Mouse (Mus musculus) forebrain, embryonic 14.5 days (tissue): Measurements from ENCODE around the gene P2ry13. TPM values are rescaled to one million over a fixed set of nuclear protein-coding genes. Genes with fewer than 3 reads are reported as not detected.

Experiments
- ATAC-seq: fragments of 200-750 bp; cut with Nextera tagmentation; 2 replicates; pipeline ENCODE4 v1.8.0; 2017; ENCODE audit warnings: mild to moderate bottlenecking, moderate library complexity
- DNase-seq: peaks from one replicate; pipeline ENCODE4 v3.0.0-alpha.2; 2015; ENCODE audit warnings: low spot score
- H3K27ac ChIP-seq: fragments of 300-500 bp; sonication (generic); 2 replicates; pipeline ENCODE4 v1.5.1; 2014; ENCODE audit warnings: low read depth, mild to moderate bottlenecking, control low read depth, low read length, moderate library complexity
- H3K27me3 ChIP-seq: fragments of 300-500 bp; sonication (generic); replicated peaks from 2 replicates; pipeline ENCODE4 v1.6.1; 2014; ENCODE audit warnings: low read length, control low read depth, mixed read lengths; ENCODE audit not compliant: control insufficient read depth, insufficient read depth
- H3K36me3 ChIP-seq: fragments of 300-500 bp; sonication (generic); 2 replicates; pipeline ENCODE4 v1.6.1; 2014; ENCODE audit warnings: low read length, control low read depth; ENCODE audit not compliant: control insufficient read depth, insufficient read depth
- H3K4me1 ChIP-seq: fragments of 300-500 bp; sonication (generic); 2 replicates; pipeline ENCODE4 v1.6.1; 2014; ENCODE audit warnings: antibody characterized with exemption, low read length, control low read depth; ENCODE audit not compliant: control insufficient read depth, insufficient read depth
- H3K4me2 ChIP-seq: fragments of 300-500 bp; sonication (generic); 2 replicates; pipeline ENCODE4 v1.6.1; 2014; ENCODE audit warnings: mild to moderate bottlenecking, control low read depth, low read length
- H3K4me3 ChIP-seq: fragments of 300-500 bp; sonication (generic); 2 replicates; pipeline ENCODE4 v1.5.1; 2014; ENCODE audit warnings: low read depth, low read length, control low read depth
- H3K9ac ChIP-seq: fragments of 300-500 bp; sonication (generic); 2 replicates; pipeline ENCODE4 v1.6.1; 2014; ENCODE audit warnings: mild to moderate bottlenecking, low read length, control low read depth, moderate library complexity
- H3K9me3 ChIP-seq: fragments of 300-500 bp; sonication (generic); replicated peaks from 2 replicates; pipeline ENCODE4 v1.6.1; 2016; ENCODE audit warnings: low read length, control low read depth, mixed read lengths; ENCODE audit not compliant: control insufficient read depth
- WGBS: fragments of 180-500 bp; shearing (Covaris S2); extraction: QIAGEN DNeasy Blood & Tissue Kit; methylation state at CpG from one replicate; pipeline ENCODE4 v1.1.7; 2014; 5-methylcytosine and 5-hydroxymethylcytosine counted together
- polyA plus RNA-seq: library from polyadenylated mRNA; unstranded; fragments of >200 nt; fragmentation: Nextera tagmentation; extraction: Ambion mirVana; gene quantifications from 2 replicates; pipeline ENCODE4 v1.2.1, GENCODE M21; 2014

Gene P2ry13
- polyA plus RNA-seq, 1 experiment from 2014 or later = 2.4 TPM

DNA sequence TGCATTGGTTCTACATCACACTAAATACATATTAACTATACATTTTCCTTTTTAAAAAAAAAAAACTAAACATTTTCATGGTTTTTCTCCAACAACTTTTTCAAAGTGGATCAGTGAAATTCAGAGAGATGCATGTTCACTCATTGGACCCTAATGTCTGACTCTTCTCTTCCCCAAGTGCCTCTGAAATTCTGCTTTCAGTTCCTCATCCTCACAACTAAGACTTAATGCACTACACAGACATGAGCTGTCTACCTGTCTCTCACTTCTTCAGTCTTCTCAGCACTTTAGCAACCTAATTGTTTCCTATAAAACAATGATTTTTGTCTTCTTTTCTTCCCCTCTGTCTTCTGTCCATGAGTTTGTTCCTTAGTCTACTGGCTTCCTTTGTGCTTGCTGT lies 14.7 kb upstream of the P2ry13 start:
- H3K27me3 ChIP-seq = no peaks in the 10 kb centered on the region
- H3K36me3 ChIP-seq = no peaks in the 10 kb centered on the region
- H3K9ac ChIP-seq = no peak overlapping the region
- no peak overlapping the region for H3K27ac ChIP-seq
- no peak overlapping the region for H3K4me2 ChIP-seq
- ATAC-seq (no peak), DNase-seq (no peak)
- no peaks in the 10 kb centered on the region for H3K4me1 ChIP-seq
- H3K4me3 ChIP-seq = no peak overlapping the region
- no peaks in the 10 kb centered on the region for H3K9me3 ChIP-seq

DNA sequence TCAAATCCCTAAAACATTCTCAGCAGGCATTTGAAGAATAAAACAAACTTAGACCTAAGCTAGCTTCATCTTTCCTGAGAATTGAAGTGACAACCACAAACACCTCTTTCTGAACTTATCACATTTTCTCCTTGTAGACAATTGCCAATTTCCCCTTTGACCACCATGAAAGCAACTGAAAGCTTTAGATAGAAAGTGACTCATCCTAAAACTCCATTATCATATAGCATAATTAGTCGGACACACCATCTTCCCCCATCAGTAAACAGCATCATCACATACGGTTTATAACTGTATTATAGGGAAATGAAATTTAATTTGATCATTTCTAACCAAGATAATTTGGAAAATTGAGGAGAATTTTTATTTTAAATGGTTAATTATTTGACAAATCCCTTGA lies 11.6 kb upstream of the P2ry13 start:
- Histone ChIP-seq H3K9me3 (no peaks in the 10 kb centered on the region), H3K36me3 (no peaks in the 10 kb centered on the region), H3K4me3 (no peak overlapping the region), H3K4me2 (no peak overlapping the region), H3K9ac (no peak overlapping the region), H3K27me3 (no peaks in the 10 kb centered on the region), H3K27ac (no peak overlapping the region), H3K4me1 (no peaks in the 10 kb centered on the region)
- DNase-seq (no peak), ATAC-seq (no peak)
- 89% methylated on average over 2 of the region's 2 CpGs for WGBS

GRCm38 (mm10) chr3:59219326-59219725 lies 8.6 kb upstream of the P2ry13 start:
- 85% methylated on average over 2 of the region's 2 CpGs for WGBS

DNA sequence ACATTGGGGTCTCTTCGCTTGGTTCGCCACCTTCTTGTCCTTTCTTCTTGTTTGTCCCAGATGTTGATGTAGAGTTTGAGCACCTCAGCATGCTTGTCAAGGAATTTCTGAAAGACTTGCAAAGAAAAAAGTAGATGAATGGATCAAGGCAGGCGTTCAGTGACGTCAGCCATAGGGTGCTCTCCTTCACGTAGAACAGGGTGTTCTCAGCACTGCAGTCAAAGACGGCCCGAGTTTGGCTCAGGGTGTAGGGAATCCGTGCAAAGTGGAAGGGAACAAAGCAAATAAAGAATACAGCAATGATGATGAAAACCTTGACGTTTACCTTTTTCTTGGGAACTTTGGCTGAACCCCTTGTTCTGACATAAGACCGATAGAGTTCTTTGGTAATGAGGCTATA lies 6.5 kb upstream of the P2ry13 start:
- Histone ChIP-seq H3K9me3 (no peaks in the 10 kb centered on the region), H3K27ac (no peak overlapping the region), H3K4me2 (no peak overlapping the region), H3K4me3 (no peak overlapping the region), H3K4me1 (no peaks in the 10 kb centered on the region), H3K36me3 (no peaks in the 10 kb centered on the region), H3K9ac (no peak overlapping the region), H3K27me3 (no peaks in the 10 kb centered on the region)
- DNase-seq (no peak), ATAC-seq (no peak)
- 93% methylated on average over 10 of the region's 10 CpGs for WGBS

More at GRCm38 (mm10) chr3:59219326-59219725, 8.6 kb upstream of the P2ry13 start:
- Histone ChIP-seq H3K4me3 (no peak overlapping the region), H3K9me3 (no peaks in the 10 kb centered on the region), H3K4me2 (no peak overlapping the region), H3K27ac (no peak overlapping the region), H3K9ac (no peak overlapping the region), H3K27me3 (no peaks in the 10 kb centered on the region), H3K4me1 (no peaks in the 10 kb centered on the region), H3K36me3 (no peaks in the 10 kb centered on the region)
- DNase-seq (no peak), ATAC-seq (no peak)

DNA sequence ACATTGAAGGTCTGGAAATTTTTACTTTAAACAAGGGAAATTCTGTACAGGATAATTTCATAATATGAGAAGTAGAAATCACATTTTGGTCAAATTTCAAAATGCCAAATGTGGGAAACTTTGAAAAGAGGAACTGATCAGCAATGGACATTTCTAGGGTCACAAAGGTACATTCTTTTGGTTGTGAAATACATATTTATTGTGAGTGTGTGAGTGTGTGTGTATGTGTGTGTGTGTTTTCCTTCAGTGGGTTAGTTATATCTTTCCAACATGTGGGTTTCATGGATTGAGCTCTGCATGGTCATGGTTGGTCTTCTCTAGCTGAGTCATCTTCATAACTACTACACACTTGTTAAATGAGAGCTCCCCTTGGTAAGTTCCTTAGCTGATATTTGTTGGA lies 1.7 kb upstream of the P2ry13 start:
- no peak overlapping the region for H3K4me2 ChIP-seq
- H3K27me3 ChIP-seq = no peaks in the 10 kb centered on the region
- H3K9ac ChIP-seq = no peak overlapping the region
- H3K4me3 ChIP-seq = no peak overlapping the region
- no peaks in the 10 kb centered on the region for H3K36me3 ChIP-seq
- ATAC-seq (no peak), DNase-seq (no peak)
- H3K4me1 ChIP-seq = no peaks in the 10 kb centered on the region
- H3K27ac ChIP-seq = no peak overlapping the region
- no peaks in the 10 kb centered on the region for H3K9me3 ChIP-seq

- Histone ChIP-seq H3K4me3 (no peak overlapping the region), H3K9ac (no peak overlapping the region), H3K27me3 (no peaks in the 10 kb centered on the region), H3K27ac (no peak overlapping the region), H3K4me2 (no peak overlapping the region), H3K4me1 (no peaks in the 10 kb centered on the region), H3K36me3 (no peaks in the 10 kb centered on the region), H3K9me3 (no peaks in the 10 kb centered on the region)
- no peak for ATAC-seq
- DNase-seq = no peak
- 95% methylated on average over 8 of the region's 8 CpGs for WGBS
Observed at GRCm38 (mm10) chr3:59211784-59212183, 1.1 kb upstream of the P2ry13 start.

- Histone ChIP-seq H3K27ac (no peak overlapping the region), H3K27me3 (no peaks in the 10 kb centered on the region), H3K9me3 (no peaks in the 10 kb centered on the region), H3K4me1 (no peaks in the 10 kb centered on the region), H3K4me3 (no peak overlapping the region), H3K36me3 (no peaks in the 10 kb centered on the region), H3K9ac (no peak overlapping the region), H3K4me2 (no peak overlapping the region)
- WGBS = 80% methylated on average over 8 of the region's 8 CpGs
- DNase-seq (no peak), ATAC-seq (no peak)
Observed at GRCm38 (mm10) chr3:59210089-59210488, 593 bp downstream of the P2ry13 start.

DNA sequence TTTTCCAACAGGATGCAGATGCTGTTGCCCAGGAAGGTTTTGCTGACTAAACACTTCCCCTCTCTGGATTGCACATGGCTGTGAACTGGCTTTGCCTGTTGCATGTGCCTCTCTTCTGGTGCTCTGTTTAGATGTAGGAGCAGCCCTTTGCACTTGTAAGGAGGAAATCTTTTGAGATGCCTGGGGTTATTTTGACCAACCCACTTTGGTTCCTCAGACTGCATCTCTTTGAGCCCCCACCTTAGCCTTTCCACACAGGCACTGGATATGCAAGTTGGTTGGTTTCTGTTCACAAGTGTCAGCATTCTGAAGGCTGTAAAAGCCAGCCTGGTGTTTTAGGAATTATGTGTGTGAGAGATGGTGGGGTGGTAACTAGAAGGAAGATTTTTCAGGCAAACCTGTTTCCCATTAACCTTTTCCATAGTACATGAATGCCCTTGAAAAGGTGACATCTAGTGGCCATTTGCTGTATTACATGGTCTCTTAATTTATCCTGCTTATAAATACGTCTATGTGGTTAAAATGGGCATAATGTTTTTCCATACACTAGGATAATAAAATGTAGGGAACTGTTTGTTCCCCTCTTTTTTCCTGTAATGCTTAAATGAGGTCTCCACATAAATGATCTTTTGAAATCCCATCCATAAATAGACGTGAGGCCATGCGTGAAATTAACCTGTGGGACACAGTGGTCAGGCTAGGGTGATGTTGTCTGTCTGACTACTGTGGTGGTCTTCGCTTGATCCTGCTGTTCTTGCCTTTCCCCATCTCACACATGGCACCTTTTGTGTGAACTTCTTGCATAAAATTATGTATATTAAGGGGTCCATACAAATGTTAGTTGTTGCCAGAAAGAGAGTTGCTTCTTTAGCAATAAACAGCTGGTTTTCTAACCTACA lies 1.8 kb downstream of the P2ry13 start:
- ATAC-seq = peak; percentile 73
- Histone ChIP-seq H3K27ac (no peak overlapping the region), H3K36me3 (no peaks in the 10 kb centered on the region), H3K4me3 (no peak overlapping the region), H3K27me3 (no peaks in the 10 kb centered on the region), H3K4me2 (no peak overlapping the region), H3K4me1 (no peaks in the 10 kb centered on the region), H3K9me3 (no peaks in the 10 kb centered on the region), H3K9ac (no peak overlapping the region)
- DNase-seq = peak; percentile 87
- 66% methylated on average over 4 of the region's 4 CpGs for WGBS

DNA sequence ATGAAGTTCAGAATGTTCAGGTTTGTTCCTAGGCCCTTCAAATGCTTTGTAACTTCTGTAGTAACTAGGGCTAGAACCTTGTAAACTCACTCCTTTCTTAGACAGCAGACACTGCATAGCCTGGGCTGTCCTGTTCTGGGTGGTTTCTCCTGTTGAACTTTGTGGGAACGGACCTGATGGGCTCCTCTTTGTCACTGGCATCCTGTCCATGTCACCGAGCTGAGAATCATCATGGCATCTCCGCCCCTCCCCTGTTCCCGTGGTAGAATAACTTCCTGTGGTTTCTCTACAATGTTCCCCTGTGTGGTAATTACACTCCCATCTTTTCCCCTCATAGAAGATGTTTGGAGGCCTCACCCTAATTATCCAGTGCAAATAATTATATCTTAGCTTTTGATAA lies 4.7 kb downstream of the P2ry13 start:
- Histone ChIP-seq H3K27ac (no peak overlapping the region), H3K36me3 (no peaks in the 10 kb centered on the region), H3K9ac (no peak overlapping the region), H3K27me3 (no peaks in the 10 kb centered on the region), H3K4me2 (no peak overlapping the region), H3K4me3 (no peak overlapping the region), H3K4me1 (no peaks in the 10 kb centered on the region), H3K9me3 (no peaks in the 10 kb centered on the region)
- ATAC-seq = no peak
- 69% methylated on average over 4 of the region's 4 CpGs for WGBS
- DNase-seq = no peak
